Mouse (Mus musculus) B cell, adult 2 months (primary cell): ENCODE results near the gene Cyp2f2.

Source experiments
- DNase-seq, 2 experiments: peaks; one replicate each; pipeline ENCODE4 v3.0.0; 2022

Cyp2f2 gene

DNA sequence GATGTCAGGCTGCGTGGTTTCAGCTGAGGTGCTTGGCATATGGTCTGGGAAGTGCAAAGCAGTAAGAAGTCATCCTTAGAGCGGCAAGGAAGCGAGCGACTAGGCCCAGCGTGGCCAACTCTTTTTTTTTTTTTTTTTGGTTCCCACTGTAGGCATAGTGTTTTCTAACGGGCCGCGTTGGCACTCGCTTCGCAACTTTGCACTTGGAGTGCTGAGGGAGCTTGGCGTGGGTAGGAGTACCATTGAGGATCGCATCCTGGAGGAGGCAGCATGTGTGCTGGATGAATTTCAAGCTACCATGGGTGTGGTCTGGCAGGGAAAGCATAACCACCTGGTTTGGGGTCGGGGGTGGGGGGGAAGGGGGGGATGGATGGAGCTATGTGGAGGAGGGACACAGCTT is 36.3 kb downstream of the Cyp2f2 start:
- DNase-seq = no peak

DNA sequence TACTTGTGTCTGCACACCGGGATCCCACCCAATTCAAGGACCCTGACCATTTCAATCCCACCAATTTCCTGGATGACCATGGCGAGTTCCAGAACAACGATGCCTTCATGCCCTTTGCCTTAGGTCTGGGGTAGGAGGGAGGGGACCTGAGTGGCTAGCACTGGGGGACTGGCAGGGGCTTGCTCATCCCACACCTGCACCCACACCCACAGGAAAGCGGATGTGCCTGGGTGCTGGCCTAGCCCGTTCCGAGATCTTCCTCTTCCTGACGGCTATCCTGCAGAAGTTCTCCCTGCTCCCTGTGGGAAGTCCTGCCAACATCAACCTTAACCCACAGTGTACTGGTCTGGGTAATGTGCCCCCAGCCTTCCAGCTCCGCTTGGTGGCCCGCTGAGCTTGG is 38.5 kb downstream of the Cyp2f2 start:
- no peak for DNase-seq

DNA sequence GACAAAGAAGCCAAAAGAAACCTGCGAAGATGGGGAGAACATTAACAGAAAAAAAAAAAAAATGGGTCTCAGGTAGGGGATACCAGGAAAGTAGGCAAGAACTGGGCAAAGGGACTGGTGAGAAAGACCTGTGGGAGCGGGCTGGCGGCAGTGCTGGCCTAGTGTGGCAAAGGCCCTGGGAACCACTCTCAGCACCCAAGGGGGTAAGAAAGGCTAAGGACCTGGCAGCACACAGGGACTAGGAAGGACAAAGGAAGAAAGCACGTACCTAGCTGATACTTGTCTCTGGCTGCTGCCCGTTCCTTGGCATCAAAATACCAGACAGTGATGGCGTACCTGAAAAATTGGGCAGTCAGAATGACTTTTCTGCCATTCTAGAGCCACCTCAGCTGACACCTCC is 39.5 kb downstream of the Cyp2f2 start:
- no peak for DNase-seq

DNA sequence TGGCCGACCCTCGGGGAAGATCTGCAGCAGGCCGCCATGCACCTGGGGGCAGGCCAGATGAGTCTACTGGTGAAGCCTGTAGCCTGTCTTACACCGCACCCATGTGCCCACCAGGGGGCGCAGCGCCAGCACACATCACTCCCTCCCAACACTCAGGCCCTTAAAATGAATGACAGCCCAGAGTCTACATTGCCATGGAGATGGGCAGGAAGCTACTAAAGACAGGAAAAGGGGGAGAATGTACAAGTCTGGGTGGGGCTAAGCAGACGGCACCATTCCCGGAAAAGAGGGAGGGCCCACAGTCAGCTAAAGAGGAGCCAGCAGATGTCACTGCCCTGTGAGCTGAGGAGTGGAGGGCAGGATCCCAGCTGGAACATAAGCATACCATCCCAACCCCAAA is 40.2 kb downstream of the Cyp2f2 start:
- DNase-seq = peak; percentile 94 to 95

DNA sequence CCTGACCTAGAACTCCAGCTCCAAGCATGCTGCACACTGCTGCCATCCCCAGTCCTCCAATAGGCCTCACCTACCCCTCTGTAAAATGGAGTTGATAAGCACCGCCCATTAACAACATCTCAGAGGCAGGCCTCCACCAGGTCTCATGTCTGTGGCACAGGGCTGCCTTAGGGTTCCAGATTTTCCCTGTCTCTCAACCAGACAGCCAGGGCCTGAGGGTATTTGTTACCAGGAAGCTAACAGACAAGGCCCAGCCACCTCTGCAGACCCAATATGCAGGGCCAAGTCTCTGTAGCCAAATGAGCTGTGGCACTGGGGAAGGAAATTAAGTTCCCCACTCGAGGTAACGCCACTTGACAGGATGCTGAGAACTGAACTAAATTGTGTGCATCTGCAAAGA is 41.2 kb downstream of the Cyp2f2 start:
- no peak for DNase-seq

DNA sequence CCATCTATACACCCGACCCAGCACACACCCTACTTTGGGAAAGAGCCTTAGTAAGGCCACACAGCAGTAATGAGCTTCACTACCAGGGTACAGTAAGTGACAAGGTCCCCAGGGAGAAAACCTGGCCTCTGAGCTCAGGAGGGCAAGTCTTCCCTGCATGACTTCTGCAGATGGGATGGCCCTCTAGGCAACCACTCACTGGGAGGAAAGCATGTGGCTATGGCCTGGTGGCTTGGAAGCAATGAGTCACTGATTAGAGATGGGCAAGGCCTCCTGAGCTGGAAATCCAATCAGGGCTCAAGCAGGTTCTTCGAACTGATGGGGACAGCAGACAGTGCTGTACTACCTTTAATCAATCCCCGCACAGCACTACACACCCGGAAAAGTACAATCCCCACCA is 42.0 kb downstream of the Cyp2f2 start:
- no peak for DNase-seq

DNA sequence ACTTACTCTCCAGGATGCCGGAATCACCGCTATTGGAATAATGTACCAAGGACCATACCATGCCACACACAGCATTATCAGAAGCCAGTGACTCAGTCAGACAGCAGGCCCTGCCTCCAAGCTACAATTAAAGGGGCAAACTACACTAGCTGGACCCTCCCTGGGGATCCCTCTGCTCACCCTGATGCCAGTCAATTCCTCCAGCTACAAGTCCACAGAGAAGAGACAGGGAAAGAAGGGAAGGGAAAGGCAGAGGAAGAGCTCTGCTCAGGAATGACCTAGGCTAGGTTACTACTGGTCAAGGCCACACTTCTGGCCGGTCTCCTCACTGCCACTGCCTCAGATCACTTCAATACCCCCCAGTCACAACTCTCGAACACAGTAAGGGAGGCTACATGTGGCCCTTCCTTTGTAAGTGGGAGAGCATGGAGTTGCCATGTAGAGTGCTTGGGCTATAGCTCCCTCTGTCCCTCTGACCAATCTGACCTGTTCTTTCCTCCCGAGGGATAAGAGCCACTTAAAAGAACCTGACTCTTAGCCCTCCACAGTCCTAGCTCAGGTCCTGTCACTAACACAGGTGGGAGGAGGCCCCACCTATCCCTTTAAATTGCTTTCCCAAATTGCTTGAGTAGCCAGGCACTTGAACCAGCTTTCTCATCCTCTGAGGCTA is 43.2 kb downstream of the Cyp2f2 start:
- DNase-seq = no peak

DNA sequence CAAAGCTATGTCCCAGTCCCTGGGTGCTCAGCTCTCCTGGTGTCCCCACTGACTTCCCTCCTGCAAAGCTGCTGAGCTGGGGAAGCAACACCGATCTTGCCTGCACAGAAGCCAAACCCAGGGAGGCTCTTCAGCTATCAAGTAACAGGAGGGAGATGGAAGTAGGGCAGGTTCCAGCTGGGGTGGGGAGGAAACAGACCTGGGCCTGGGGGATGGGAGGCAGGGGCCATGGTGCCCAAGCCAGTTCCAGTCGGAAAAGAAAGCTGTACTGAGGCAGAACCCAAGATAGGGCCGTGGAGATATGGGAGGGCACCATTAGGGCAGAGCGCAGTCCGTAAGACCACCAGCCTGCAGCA is 43.7 kb downstream of the Cyp2f2 start:
- no peak for DNase-seq

DNA sequence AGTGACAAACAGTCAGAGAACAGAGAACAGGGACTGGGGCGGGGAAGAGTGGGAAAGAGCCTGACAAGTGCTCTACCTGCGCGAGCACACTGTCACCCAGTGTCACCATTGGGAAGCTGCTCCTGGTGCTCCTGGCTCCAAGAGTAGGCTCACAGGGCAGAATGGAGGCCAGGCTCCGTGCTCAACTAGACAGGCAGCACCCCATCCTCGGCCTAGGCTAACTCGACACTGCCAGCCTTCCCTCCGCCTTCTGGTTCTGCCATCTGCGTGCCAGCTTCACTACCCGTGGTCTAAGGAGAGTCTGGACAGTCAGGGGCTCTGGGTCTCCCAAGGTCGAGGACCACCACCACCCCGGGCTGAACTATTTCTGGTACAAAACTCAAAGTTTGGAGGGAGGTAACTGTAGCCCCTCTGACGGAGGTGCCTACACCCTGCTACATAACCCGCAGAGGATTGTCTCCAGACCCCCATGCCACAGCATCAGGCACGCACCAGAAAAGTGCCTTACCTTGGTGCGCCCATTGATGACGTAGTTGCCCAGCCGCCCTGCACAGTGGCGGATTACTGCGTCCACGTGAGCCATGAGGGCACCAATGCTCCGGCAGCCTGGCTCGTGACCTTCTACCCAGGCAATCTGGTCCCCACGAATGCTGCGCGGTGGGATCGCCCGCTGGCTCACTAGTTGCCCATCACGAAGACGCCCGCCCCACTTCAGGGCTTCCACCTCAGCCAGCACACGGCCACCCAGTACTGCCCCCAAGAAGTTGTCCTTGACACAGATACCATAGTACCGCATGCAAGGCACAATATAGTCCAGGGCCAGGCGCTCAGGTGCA is 44.6 kb downstream of the Cyp2f2 start:
- DNase-seq = no peak

DNA sequence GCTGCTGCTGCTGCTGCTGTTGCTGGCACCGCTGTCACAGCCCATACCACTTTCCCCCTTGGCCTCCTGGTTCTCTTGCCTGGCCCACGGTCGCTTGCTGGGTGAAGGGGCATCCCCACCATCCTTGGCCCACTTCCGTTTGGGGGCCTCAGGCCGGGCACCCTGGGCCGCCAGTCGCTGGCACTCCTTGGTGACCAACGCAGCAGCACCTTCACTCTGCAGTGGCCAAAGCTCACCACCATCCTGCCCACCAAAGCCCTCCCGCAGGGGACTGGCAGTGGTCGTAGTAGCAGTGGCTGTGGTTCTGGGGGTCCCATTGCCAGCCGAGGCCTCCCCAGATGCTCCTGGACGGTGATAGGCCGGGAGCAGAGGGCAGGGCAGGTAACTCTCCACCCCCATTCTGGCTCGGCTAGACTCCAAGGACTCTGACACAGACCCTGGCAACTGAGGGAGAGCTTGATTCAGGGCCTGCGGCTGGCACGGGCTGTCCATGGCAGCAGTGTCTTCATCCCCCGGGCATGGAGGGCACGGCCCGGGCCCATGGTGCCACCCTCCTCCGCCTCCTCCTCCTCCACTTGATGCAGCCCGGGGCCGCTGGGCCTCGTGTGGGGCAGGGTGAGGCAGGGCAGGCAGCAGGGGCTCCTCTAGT is 45.4 kb downstream of the Cyp2f2 start:
- DNase-seq = no peak

DNA sequence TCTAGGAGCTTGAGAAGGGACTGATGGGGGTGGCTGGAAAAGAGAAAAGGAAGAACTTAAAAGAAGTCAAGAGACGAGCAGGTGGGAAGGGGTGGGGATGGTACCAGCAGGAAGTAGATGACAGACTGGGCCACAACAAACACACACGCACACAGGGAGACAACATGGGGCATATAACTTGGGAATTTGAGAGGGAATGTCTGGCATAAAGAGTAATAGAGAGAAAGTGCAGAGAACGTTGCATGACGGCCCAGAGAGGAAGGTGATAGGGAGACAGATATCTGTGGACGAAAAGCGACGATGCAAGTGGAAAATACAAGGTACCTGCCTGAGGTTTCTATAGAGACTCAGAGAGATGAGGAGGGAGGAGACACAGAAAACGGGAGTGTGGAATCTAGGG is 46.0 kb downstream of the Cyp2f2 start:
- no peak for DNase-seq

DNA sequence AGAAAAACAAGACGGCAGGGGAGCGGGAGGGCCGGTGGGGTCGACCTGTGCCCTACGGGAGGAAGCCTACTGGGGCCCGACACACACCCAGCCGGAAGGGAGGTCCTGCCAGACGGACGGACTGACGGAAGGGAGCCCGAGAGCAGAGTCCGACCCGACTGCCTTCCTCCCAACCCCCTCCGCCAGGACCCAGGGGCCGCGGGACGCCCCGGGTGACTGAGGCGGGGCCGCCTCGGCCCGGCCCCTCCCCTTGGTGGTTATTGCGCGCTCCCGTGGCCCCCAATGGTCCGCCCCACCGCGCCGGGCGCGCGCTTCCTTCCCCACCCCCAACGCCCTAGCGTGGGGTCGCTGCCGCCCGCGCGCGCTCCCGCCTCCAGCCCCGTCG is 46.5 kb downstream of the Cyp2f2 start:
- peak; percentile 87 to 90 for DNase-seq

DNA sequence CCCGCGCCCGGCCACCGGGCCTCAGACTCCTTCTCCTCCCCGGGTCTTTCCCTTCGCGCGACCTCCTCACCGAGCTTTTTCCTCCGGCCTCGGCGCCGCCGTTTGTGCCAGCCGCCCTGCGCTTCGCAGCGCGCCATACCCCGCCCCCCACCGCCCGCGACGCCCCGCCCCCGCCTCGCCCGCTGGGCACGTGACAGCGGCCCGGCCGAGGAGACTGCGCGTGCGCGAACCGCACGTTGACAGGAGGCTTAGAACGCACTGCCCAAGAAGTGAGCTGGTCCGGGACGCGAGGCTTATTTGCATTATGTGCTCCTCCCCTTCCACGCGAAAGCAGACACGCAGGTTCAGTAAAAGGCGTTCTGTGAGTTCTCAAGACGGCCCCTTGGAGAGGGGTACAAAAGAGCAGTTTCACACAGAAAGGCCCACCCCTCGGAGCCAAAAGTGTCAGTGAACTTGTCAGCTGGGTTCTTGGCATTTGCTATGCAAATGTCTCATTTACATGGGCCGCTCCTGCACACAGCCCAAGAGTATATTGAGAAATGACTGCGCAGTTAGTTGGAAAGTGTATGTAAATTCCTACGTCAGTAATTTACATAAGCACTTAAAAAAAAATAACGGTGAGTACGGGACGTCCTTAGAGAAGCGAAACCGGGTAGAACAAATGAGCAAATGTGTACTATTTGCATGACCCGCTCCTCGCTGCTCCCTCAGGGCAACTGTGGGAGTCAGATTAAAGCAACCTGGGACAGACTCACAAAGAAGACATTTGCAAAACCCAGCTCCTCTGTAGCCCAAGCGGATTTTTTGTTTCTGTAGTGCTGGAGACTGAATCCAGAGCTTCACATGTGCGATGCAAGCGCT is 47.1 kb downstream of the Cyp2f2 start, which contains the start of gene Egln2:
Gene Egln2, minus strand, starts transcription at position 189 of the 861 bp plus-strand sequence.
- DNase-seq = peak; percentile 94 to 96

DNA sequence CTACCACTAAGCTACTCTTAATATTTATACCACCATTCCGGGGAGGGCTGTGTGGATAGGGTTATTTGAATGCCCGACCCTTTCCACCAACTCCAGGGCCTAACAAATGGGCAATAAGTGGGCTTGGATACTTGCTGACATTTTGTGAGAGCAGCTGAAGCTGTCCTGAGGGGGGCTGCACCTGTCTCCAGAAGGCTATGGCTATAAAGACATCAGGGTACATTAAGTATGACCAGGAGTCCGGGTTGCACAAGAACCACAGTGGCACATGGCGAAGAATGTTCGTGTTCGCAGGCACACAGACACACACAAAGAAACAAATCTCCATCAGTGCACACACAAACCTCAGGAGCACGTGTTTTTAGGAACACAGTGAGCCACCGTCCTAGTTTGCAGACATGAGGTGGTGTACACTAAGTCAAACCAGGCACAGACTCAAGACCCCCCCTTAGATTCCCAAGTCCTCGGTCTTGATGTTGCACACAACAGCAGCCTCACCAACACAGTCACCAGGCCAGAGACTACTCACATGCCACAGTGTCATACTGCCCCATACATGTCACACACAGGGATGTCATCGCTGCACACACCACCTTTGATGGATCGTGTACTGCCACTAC is 47.9 kb downstream of the Cyp2f2 start:
- DNase-seq = no peak

DNA sequence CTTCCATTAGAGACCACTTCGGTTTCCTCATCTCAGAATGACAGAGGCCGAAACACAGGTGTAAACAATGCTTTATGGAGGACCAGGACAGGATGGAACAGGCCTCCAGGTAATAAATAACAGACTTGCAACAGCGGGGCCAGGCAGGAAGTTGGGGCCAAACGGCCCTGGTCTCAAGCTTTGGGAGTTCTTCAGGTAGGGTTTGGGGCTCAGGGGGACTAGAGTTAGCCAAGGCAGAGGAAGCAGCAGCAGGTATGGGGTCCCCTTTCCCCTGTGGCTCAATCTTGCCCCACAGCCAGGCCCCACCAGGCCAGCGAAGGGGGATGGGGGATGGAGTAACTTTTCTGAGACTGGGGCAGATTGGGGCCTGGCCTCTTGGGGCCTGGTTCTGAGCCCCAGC is 48.7 kb downstream of the Cyp2f2 start:
- no peak for DNase-seq

DNA sequence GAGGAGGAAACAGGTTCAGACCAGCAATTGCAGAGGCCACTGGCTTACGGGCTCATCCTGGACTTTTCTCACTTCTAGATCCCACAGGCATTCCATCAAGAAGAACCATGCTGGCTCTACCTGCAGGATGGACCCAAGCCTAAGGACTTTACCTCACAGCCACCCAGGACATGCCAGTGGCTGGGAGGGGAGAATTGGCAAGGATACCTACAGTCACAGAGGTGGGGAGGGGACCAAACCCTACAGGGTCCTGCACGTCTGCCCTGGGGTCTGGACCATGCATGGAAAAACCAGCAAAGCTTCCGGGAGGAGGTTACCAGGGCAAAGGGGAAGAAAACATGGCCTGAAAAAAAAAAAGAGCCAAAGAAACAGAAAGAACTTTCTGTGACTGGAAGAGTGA is 51.3 kb downstream of the Cyp2f2 start:
- DNase-seq = no peak

DNA sequence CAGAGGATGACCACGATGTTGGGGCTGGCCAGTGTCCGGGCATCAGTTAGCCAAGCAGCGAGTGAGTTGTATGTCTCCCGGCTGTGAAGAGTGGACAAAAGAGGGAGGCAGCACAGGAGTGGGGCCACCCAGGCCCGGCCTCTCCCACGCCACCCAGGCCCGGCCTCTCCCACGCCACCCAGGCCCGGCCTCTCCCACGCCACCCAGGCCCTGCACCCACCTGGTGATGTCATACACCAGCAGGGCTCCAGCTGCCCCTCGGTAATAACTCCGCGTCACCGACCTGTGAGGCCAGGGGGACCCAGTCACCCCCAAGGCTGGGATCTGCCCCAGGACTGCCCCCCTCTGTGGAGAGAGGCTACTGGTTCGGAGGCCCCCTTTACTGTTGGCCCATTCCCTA is 54.8 kb downstream of the Cyp2f2 start:
- no peak for DNase-seq

DNA sequence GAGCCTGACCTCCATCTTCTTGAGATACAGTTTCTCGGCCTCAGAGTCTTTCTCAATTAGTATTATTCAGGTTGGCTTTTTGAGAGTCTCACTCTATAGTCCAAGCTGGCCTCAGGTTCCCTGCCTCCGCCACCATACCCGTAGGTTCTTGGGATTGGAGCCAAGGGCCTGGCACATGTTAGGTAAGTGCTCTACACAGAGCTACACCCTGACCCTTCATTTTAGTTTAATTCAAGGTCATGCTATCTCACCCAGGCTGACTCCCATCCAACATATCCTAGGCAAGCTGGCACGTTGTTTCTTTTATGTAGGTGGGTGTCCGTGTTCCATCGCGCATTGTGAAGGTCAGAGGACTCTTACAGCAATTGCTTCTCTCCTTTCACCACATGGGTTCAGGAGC is 55.2 kb downstream of the Cyp2f2 start:
- no peak for DNase-seq

DNA sequence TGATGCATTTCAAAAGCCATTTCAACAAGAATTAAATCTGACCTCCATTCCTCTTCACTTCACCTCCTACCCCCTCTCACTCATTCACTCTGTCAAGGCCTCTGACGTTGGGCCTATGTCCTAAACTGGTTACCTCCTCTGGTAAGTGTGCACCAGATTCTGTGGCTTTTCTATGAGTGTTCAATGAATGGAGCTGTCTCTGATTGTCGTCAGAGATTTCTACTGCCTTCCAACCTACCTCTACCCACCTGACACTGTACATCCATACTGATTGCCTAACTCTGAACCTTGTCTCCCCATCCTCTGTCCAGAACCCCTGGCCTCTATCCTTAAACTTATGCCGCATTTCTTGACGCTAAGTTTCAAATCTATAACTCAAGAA is 58.2 kb downstream of the Cyp2f2 start:
- no peak for DNase-seq

DNA sequence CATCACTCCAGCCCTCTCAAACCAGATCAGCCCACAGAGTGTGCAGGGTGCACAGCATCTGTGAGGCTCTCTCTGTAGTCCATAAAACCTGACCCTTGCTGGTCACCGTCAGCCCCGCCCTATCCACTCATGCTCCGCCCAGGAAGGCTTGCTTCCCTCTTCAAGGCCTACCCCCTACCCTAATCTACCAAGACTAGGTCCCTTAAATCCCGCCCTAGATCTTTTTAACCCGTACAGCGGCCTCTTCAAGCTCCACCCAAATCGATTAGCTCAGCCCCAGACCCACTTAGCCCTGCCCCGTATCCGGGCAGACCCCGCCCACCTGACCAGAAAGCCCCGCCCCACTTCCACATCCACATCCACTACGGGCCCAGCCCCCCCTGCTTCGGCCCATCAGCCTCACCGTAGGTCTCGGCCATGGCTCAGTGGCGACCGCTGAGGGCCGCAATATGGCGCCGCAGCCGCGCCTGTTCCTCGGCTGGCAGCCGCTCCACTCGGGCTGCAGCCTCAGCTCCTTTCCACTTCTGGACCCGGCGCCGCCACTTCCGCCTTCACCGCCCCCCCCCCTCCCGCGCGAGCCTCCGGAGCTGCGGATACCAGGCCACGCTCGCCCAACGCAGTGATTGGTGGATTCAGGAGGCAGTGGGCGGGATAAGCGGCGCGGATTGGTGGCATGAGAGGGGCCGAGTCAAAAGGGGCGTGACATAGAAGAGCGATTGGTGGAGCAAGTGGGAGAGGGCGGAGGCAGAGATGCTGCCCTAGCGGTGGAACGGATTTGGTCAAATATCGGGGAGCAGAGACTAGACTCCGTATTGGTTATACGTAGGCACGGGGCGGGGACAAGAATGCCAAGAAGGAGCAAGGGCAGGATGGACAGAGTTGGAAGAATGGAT is 58.9 kb downstream of the Cyp2f2 start, which contains the start of gene Rab4b:
Gene Rab4b, minus strand, starts transcription at position 573 of the 893 bp plus-strand sequence.
- peak; percentile 97 for DNase-seq

DNA sequence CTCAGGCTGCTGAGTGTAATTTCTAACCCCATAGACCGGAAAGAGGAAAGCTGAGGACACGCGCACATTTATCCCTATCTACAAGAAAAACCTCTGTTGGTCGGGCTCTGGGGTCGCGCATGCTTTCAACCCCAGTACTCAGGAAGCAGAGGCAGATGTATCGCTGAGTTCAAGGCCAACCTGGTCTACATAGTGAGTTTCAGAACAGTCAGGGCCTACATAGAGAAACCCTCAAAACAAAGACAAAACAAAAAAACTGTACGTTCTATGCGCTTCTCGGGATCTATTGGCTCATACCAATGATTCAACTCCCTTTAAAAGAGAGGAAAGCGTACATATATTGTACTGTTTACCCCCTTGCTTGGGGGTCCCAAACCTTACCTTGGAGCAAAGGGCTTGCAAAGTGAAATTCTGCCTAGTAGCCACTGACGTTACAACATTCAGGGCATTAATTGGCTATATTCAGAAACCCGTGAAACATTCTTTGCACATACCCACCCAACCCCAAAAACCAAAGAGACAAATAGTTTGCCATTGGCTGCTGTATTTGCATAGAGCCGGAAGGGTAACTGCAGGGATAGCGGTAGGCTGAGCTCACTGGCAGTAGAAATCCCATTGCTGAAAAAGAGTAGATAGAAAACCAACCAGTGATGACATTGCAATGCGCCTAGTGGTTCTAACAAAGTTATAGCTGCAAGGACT is 59.7 kb downstream of the Cyp2f2 start:
- peak; percentile 31 to 34 for DNase-seq
